Mouse (Mus musculus) limb, embryonic 11.5 days (tissue): ENCODE measurements at regions not wholly inside any gene's neighbourhood (a gene's known extent, or its start where the extent isn't known, plus 50 kb on each side); places are given as distances from the start of the nearest gene placed in this dataset.
A peak's percentile ranks its signal among the peaks of the same experiment; 100 is the strongest.

ENCODE experiments used
- ATAC-seq: fragments of 200-750 bp; cut with Nextera tagmentation; 2 replicates; pipeline ENCODE4 v1.8.0; 2017; ENCODE audit warnings: low read depth; ENCODE audit not compliant: insufficient number of reproducible peaks, low FRiP score, low TSS enrichment
- DNase-seq: peaks from one replicate; pipeline ENCODE4 v3.0.0-alpha.2; 2015; ENCODE audit warnings: low spot score
- H3K27ac ChIP-seq: fragments of 300-500 bp; sonication (generic); replicated peaks from 2 replicates; pipeline ENCODE4 v1.5.1; 2014; ENCODE audit warnings: low read depth, mild to moderate bottlenecking, low read length
- H3K27me3 ChIP-seq: fragments of 300-500 bp; sonication (generic); 2 replicates; pipeline ENCODE4 v1.6.1; 2014; ENCODE audit warnings: mild to moderate bottlenecking, low read length, mixed read lengths; ENCODE audit not compliant: control insufficient read depth, insufficient read depth
- H3K36me3 ChIP-seq: fragments of 300-500 bp; sonication (generic); 2 replicates; pipeline ENCODE4 v1.6.1; 2014; ENCODE audit warnings: mild to moderate bottlenecking, low read length, moderate library complexity, mixed read lengths; ENCODE audit not compliant: control insufficient read depth, insufficient read depth
- H3K4me1 ChIP-seq: fragments of 300-500 bp; sonication (generic); 2 replicates; pipeline ENCODE4 v1.6.1; 2014; ENCODE audit warnings: low read length, mixed read lengths; ENCODE audit not compliant: control insufficient read depth, insufficient read depth
- H3K4me2 ChIP-seq: fragments of 300-500 bp; sonication (generic); 2 replicates; pipeline ENCODE4 v1.6.1; 2014; ENCODE audit warnings: low read depth, mild to moderate bottlenecking, moderate library complexity; ENCODE audit not compliant: severe bottlenecking
- H3K4me3 ChIP-seq: fragments of 300-500 bp; sonication (generic); 2 replicates; pipeline ENCODE4 v1.5.1; 2014; ENCODE audit warnings: low read depth, low read length
- H3K9ac ChIP-seq: fragments of 300-500 bp; sonication (generic); 2 replicates; pipeline ENCODE4 v1.6.1; 2014; ENCODE audit warnings: mild to moderate bottlenecking, low read length
- H3K9me3 ChIP-seq: fragments of 300-500 bp; sonication (generic); 2 replicates; pipeline ENCODE4 v1.6.1; 2016; ENCODE audit warnings: low read length; ENCODE audit not compliant: control insufficient read depth
- WGBS: fragments of 180-500 bp; shearing (Covaris S2); extraction: QIAGEN DNeasy Blood & Tissue Kit; methylation state at CpG from one replicate; pipeline ENCODE4 v1.1.7; 2014; 5-methylcytosine and 5-hydroxymethylcytosine counted together

GRCm38 (mm10) chrX:121301915-121302314, 989.0 kb upstream of the H2afb3 start:
- WGBS: 65% methylated on average over 6 of the region's 6 CpGs

GRCm38 (mm10) chrX:121291239-121291638, 978.3 kb upstream of the H2afb3 start:
- Histone ChIP-seq H3K4me1 (no peaks in the 10 kb centered on the region), H3K4me3 (no peak overlapping the region), H3K27me3 (no peaks in the 10 kb centered on the region), H3K9me3 (no peaks in the 10 kb centered on the region), H3K4me2 (no peak overlapping the region), H3K36me3 (no peaks in the 10 kb centered on the region), H3K27ac (no peak overlapping the region), H3K9ac (no peak overlapping the region)
- no peak for DNase-seq
- no peak for ATAC-seq

More at GRCm38 (mm10) chrX:121301915-121302314, 989.0 kb upstream of the H2afb3 start:
- H3K27ac ChIP-seq: no peak overlapping the region
- DNase-seq (no peak), ATAC-seq (no peak)
- no peaks in the 10 kb centered on the region for H3K9me3 ChIP-seq
- H3K4me3 ChIP-seq: no peak overlapping the region
- H3K27me3 ChIP-seq: no peaks in the 10 kb centered on the region
- no peak overlapping the region for H3K4me2 ChIP-seq
- no peaks in the 10 kb centered on the region for H3K36me3 ChIP-seq
- no peaks in the 10 kb centered on the region for H3K4me1 ChIP-seq
- H3K9ac ChIP-seq: no peak overlapping the region

- Histone ChIP-seq H3K4me2 (no peak overlapping the region), H3K9me3 (no peaks in the 10 kb centered on the region), H3K27me3 (no peaks in the 10 kb centered on the region), H3K9ac (no peak overlapping the region), H3K27ac (no peak overlapping the region), H3K36me3 (no peaks in the 10 kb centered on the region), H3K4me1 (no peaks in the 10 kb centered on the region), H3K4me3 (no peak overlapping the region)
- no peak for ATAC-seq
- DNase-seq: peak; percentile 24
Observed at GRCm38 (mm10) chrX:121270071-121270470, 957.2 kb upstream of the H2afb3 start.

- no peak for ATAC-seq
Observed at GRCm38 (mm10) chrX:121269620-121270019, 956.7 kb upstream of the H2afb3 start.

GRCm38 (mm10) chrX:121232142-121233000, 919.5 kb upstream of the H2afb3 start:
- Histone ChIP-seq H3K9ac (no peak overlapping the region), H3K27ac (no peak overlapping the region), H3K4me1 (no peaks in the 10 kb centered on the region), H3K36me3 (no peaks in the 10 kb centered on the region), H3K27me3 (no peaks in the 10 kb centered on the region), H3K9me3 (no peaks in the 10 kb centered on the region), H3K4me3 (no peak overlapping the region), H3K4me2 (no peak overlapping the region)
- 39% methylated on average over 3 of the region's 3 CpGs for WGBS
- peak; percentile 84; the same call in 1 of the 2 replicates for ATAC-seq
- DNase-seq: peak; percentile 25

More at GRCm38 (mm10) chrX:121269620-121270019, 956.7 kb upstream of the H2afb3 start:
- no peak overlapping the region for H3K27ac ChIP-seq
- no peak overlapping the region for H3K4me2 ChIP-seq
- 47% methylated on average over 2 of the region's 2 CpGs for WGBS
- no peaks in the 10 kb centered on the region for H3K9me3 ChIP-seq
- H3K36me3 ChIP-seq: no peaks in the 10 kb centered on the region
- no peak overlapping the region for H3K4me3 ChIP-seq
- H3K27me3 ChIP-seq: no peaks in the 10 kb centered on the region
- no peak overlapping the region for H3K9ac ChIP-seq
- no peak for DNase-seq
- no peaks in the 10 kb centered on the region for H3K4me1 ChIP-seq
